Mouse (Mus musculus) forebrain, embryonic 14.5 days (tissue): Measurements from ENCODE around the gene Thra. TPM values are rescaled to one million over a fixed set of nuclear protein-coding genes. Genes with fewer than 3 reads are reported as not detected.

Experiments
- ATAC-seq: fragments of 200-750 bp; cut with Nextera tagmentation; 2 replicates; pipeline ENCODE4 v1.8.0; 2017; ENCODE audit warnings: mild to moderate bottlenecking, moderate library complexity
- DNase-seq: peaks from one replicate; pipeline ENCODE4 v3.0.0-alpha.2; 2015; ENCODE audit warnings: low spot score
- H3K27ac ChIP-seq: fragments of 300-500 bp; sonication (generic); 2 replicates; pipeline ENCODE4 v1.5.1; 2014; ENCODE audit warnings: low read depth, mild to moderate bottlenecking, control low read depth, low read length, moderate library complexity
- H3K27me3 ChIP-seq: fragments of 300-500 bp; sonication (generic); replicated peaks from 2 replicates; pipeline ENCODE4 v1.6.1; 2014; ENCODE audit warnings: low read length, control low read depth, mixed read lengths; ENCODE audit not compliant: control insufficient read depth, insufficient read depth
- H3K36me3 ChIP-seq: fragments of 300-500 bp; sonication (generic); 2 replicates; pipeline ENCODE4 v1.6.1; 2014; ENCODE audit warnings: low read length, control low read depth; ENCODE audit not compliant: control insufficient read depth, insufficient read depth
- H3K4me1 ChIP-seq: fragments of 300-500 bp; sonication (generic); 2 replicates; pipeline ENCODE4 v1.6.1; 2014; ENCODE audit warnings: antibody characterized with exemption, low read length, control low read depth; ENCODE audit not compliant: control insufficient read depth, insufficient read depth
- H3K4me2 ChIP-seq: fragments of 300-500 bp; sonication (generic); 2 replicates; pipeline ENCODE4 v1.6.1; 2014; ENCODE audit warnings: mild to moderate bottlenecking, control low read depth, low read length
- H3K4me3 ChIP-seq: fragments of 300-500 bp; sonication (generic); 2 replicates; pipeline ENCODE4 v1.5.1; 2014; ENCODE audit warnings: low read depth, low read length, control low read depth
- H3K9ac ChIP-seq: fragments of 300-500 bp; sonication (generic); 2 replicates; pipeline ENCODE4 v1.6.1; 2014; ENCODE audit warnings: mild to moderate bottlenecking, low read length, control low read depth, moderate library complexity
- H3K9me3 ChIP-seq: fragments of 300-500 bp; sonication (generic); replicated peaks from 2 replicates; pipeline ENCODE4 v1.6.1; 2016; ENCODE audit warnings: low read length, control low read depth, mixed read lengths; ENCODE audit not compliant: control insufficient read depth
- WGBS: fragments of 180-500 bp; shearing (Covaris S2); extraction: QIAGEN DNeasy Blood & Tissue Kit; methylation state at CpG from one replicate; pipeline ENCODE4 v1.1.7; 2014; 5-methylcytosine and 5-hydroxymethylcytosine counted together
- polyA plus RNA-seq: library from polyadenylated mRNA; unstranded; fragments of >200 nt; fragmentation: Nextera tagmentation; extraction: Ambion mirVana; gene quantifications from 2 replicates; pipeline ENCODE4 v1.2.1, GENCODE M21; 2014

Gene Thra
- polyA plus RNA-seq, 1 experiment from 2014 or later = 164 TPM

GRCm38 (mm10) chr11:98785772-98786281, 45.4 kb downstream of the Thra start:
- no peak overlapping the region for H3K9ac ChIP-seq
- H3K4me1 ChIP-seq = peaks cover 40% of the 10 kb centered on the region
- H3K4me3 ChIP-seq = no peak overlapping the region
- H3K4me2 ChIP-seq = peak overlapping the region; percentile 34
- peak; percentile 86 for DNase-seq
- H3K27me3 ChIP-seq = no peaks in the 10 kb centered on the region
- peak overlapping the region; percentile 45; the same call in 1 of the 2 replicates for H3K27ac ChIP-seq
- WGBS = 7% methylated on average over 12 of the region's 12 CpGs
- no peak for ATAC-seq
- H3K36me3 ChIP-seq = no peaks in the 10 kb centered on the region
- H3K9me3 ChIP-seq = no peaks in the 10 kb centered on the region

- Histone ChIP-seq H3K9me3 (no peaks in the 10 kb centered on the region), H3K9ac (peak overlapping the region; percentile 29; the same call in 1 of the 2 replicates), H3K4me2 (peak overlapping the region; percentile 34), H3K4me1 (peaks cover 39% of the 10 kb centered on the region), H3K27ac (peak overlapping the region; percentile 45; the same call in 1 of the 2 replicates), H3K4me3 (no peak overlapping the region), H3K27me3 (no peaks in the 10 kb centered on the region), H3K36me3 (no peaks in the 10 kb centered on the region)
- DNase-seq = peak; percentile 95
- 1% methylated on average over 14 of the region's 15 CpGs for WGBS
- ATAC-seq = peak; percentile 51
Measured at GRCm38 (mm10) chr11:98786359-98787214, 46.1 kb downstream of the Thra start.

- Histone ChIP-seq H3K4me3 (no peak overlapping the region), H3K4me1 (peaks cover 33% of the 10 kb centered on the region), H3K36me3 (no peaks in the 10 kb centered on the region), H3K4me2 (no peak overlapping the region), H3K9ac (no peak overlapping the region), H3K27me3 (no peaks in the 10 kb centered on the region), H3K27ac (no peak overlapping the region), H3K9me3 (no peaks in the 10 kb centered on the region)
- no peak for ATAC-seq
- 33% methylated on average over 7 of the region's 7 CpGs for WGBS
- no peak for DNase-seq
Measured at GRCm38 (mm10) chr11:98787229-98787628, 46.8 kb downstream of the Thra start.

GRCm38 (mm10) chr11:98787691-98788090, 47.3 kb downstream of the Thra start:
- Histone ChIP-seq H3K4me2 (no peak overlapping the region), H3K36me3 (no peaks in the 10 kb centered on the region), H3K9me3 (no peaks in the 10 kb centered on the region), H3K9ac (no peak overlapping the region), H3K27ac (no peak overlapping the region), H3K4me3 (no peak overlapping the region), H3K4me1 (peaks cover 28% of the 10 kb centered on the region), H3K27me3 (no peaks in the 10 kb centered on the region)
- ATAC-seq (no peak), DNase-seq (no peak)
- 100% methylated on average over 1 of the region's 1 CpGs for WGBS

- Histone ChIP-seq H3K9ac (no peak overlapping the region), H3K27ac (no peak overlapping the region), H3K27me3 (no peaks in the 10 kb centered on the region), H3K4me1 (peaks cover 26% of the 10 kb centered on the region), H3K9me3 (no peaks in the 10 kb centered on the region), H3K4me3 (no peak overlapping the region), H3K4me2 (peak overlapping the region; percentile 91; the same call in 1 of the 2 replicates), H3K36me3 (no peaks in the 10 kb centered on the region)
- ATAC-seq (no peak), DNase-seq (no peak)
- 92% methylated on average over 5 of the region's 5 CpGs for WGBS
Measured at GRCm38 (mm10) chr11:98788139-98788538, 47.7 kb downstream of the Thra start.

- H3K4me3 ChIP-seq = peak overlapping the region; percentile 41
- peak overlapping the region; percentile 64 for H3K9ac ChIP-seq
- peaks cover 26% of the 10 kb centered on the region for H3K4me1 ChIP-seq
- no peaks in the 10 kb centered on the region for H3K27me3 ChIP-seq
- 13% methylated on average over 18 of the region's 18 CpGs for WGBS
- no peaks in the 10 kb centered on the region for H3K9me3 ChIP-seq
- DNase-seq = peak; percentile 95
- no peaks in the 10 kb centered on the region for H3K36me3 ChIP-seq
- H3K27ac ChIP-seq = no peak overlapping the region
- H3K4me2 ChIP-seq = peak overlapping the region; percentile 91
- peak; percentile 81 for ATAC-seq
Measured at GRCm38 (mm10) chr11:98788550-98789218, 48.2 kb downstream of the Thra start.

- 2% methylated on average over 25 of the region's 25 CpGs for WGBS
- ATAC-seq (peak; percentile 29; the same call in 1 of the 2 replicates), DNase-seq (peak; percentile 38)
- Histone ChIP-seq H3K27me3 (no peaks in the 10 kb centered on the region), H3K27ac (no peak overlapping the region), H3K4me2 (peak overlapping the region; percentile 91), H3K9me3 (no peaks in the 10 kb centered on the region), H3K9ac (peak overlapping the region; percentile 64), H3K4me3 (peak overlapping the region; percentile 41), H3K36me3 (no peaks in the 10 kb centered on the region), H3K4me1 (peaks cover 25% of the 10 kb centered on the region)
Measured at GRCm38 (mm10) chr11:98789219-98789807, 48.9 kb downstream of the Thra start.

- Histone ChIP-seq H3K4me2 (peak overlapping the region; percentile 91), H3K36me3 (no peaks in the 10 kb centered on the region), H3K27me3 (no peaks in the 10 kb centered on the region), H3K9me3 (no peaks in the 10 kb centered on the region), H3K4me1 (peaks cover 25% of the 10 kb centered on the region), H3K27ac (no peak overlapping the region), H3K4me3 (peak overlapping the region; percentile 41), H3K9ac (peak overlapping the region; percentile 64; the same call in 1 of the 2 replicates)
- 32% methylated on average over 5 of the region's 5 CpGs for whole genome bisulfite sequencing
- ATAC-seq (no peak), DNase-seq (no peak)
Measured at GRCm38 (mm10) chr11:98789824-98790223, 49.4 kb downstream of the Thra start.
